Mouse (Mus musculus) forebrain, postnatal 0 days (tissue): ENCODE measurements at regions not wholly inside any gene's neighbourhood (a gene's known extent, or its start where the extent isn't known, plus 50 kb on each side); places are given as distances from the start of the nearest gene placed in this dataset.

Experiments used
- ATAC-seq: fragments of 200-750 bp; cut with Nextera tagmentation; 2 replicates; pipeline ENCODE4 v1.8.0; 2017; ENCODE audit warnings: mild to moderate bottlenecking, moderate library complexity
- DNase-seq: peaks from one replicate; pipeline ENCODE4 v3.0.0-alpha.2; 2015
- H3K27ac ChIP-seq: fragments of 300-500 bp; sonication (generic); 2 replicates; pipeline ENCODE4 v1.5.1; 2014; ENCODE audit warnings: low read depth, mild to moderate bottlenecking, antibody characterized with exemption, low read length, moderate library complexity, mixed read lengths
- H3K27me3 ChIP-seq: fragments of 300-500 bp; sonication (generic); 2 replicates; pipeline ENCODE4 v1.6.1; 2014; ENCODE audit warnings: mild to moderate bottlenecking, low read length, mixed read lengths; ENCODE audit not compliant: insufficient read depth
- H3K36me3 ChIP-seq: fragments of 300-500 bp; sonication (generic); 2 replicates; pipeline ENCODE4 v1.6.1; 2014; ENCODE audit warnings: mild to moderate bottlenecking, moderate library complexity; ENCODE audit not compliant: insufficient read depth
- H3K4me1 ChIP-seq: fragments of 300-500 bp; sonication (generic); 2 replicates; pipeline ENCODE4 v1.6.1; 2014; ENCODE audit warnings: antibody characterized with exemption; ENCODE audit not compliant: insufficient read depth
- H3K4me2 ChIP-seq: fragments of 300-500 bp; sonication (generic); 2 replicates; pipeline ENCODE4 v1.6.1; 2014; ENCODE audit warnings: low read depth, mild to moderate bottlenecking, moderate library complexity
- H3K4me3 ChIP-seq: fragments of 300-500 bp; sonication (generic); 2 replicates; pipeline ENCODE4 v1.5.1; 2014; ENCODE audit warnings: low read depth, low read length, mixed read lengths
- H3K9ac ChIP-seq: fragments of 300-500 bp; sonication (generic); 2 replicates; pipeline ENCODE4 v1.6.1; 2014; ENCODE audit warnings: mild to moderate bottlenecking
- H3K9me3 ChIP-seq: fragments of 300-500 bp; sonication (generic); 2 replicates; pipeline ENCODE4 v1.6.1; 2016; ENCODE audit warnings: low read length
- CTCF ChIP-seq: sonication (generic); IDR thresholded peaks from 2 replicates; pipeline ENCODE4 v1.5.1; 2016; ENCODE audit warnings: antibody characterized with exemption, control low read depth, low read depth
- WGBS: fragments of 180-500 bp; shearing (Covaris S2); extraction: QIAGEN DNeasy Blood & Tissue Kit; methylation state at CpG from one replicate; pipeline ENCODE4 v1.1.7; 2014; 5-methylcytosine and 5-hydroxymethylcytosine counted together

DNA sequence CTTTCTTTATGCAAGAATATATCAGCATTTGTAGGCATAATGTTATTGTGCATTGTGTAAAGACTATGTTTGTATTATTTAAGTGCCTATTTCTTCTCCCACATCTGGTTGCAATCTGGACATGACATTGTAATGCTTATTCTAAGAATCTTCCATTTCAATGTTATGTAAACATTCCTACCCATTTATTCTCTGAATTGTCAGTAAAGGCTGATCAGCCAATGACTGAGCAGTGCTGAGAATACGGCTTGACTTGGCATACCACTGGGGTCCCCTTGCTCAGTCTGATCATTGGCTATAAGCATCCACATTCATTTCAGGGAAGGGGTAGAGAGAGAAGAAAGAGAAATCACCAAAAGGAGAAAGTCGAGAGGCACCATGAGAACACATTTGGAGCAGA is 273.1 kb upstream of the Fam174a start:
- Histone ChIP-seq H3K36me3 (no peaks in the 10 kb centered on the region), H3K27me3 (no peaks in the 10 kb centered on the region), H3K9ac (no peak overlapping the region), H3K4me1 (no peaks in the 10 kb centered on the region), H3K27ac (no peak overlapping the region), H3K4me2 (no peak overlapping the region), H3K4me3 (no peak overlapping the region), H3K9me3 (no peaks in the 10 kb centered on the region)
- no peak for TF ChIP-seq CTCF
- ATAC-seq (no peak), DNase-seq (no peak)
- WGBS = 75% methylated on average over 2 of the region's 2 CpGs

- Histone ChIP-seq H3K4me2 (no peak overlapping the region), H3K27ac (no peak overlapping the region), H3K27me3 (no peaks in the 10 kb centered on the region), H3K36me3 (no peaks in the 10 kb centered on the region), H3K4me3 (no peak overlapping the region), H3K4me1 (no peaks in the 10 kb centered on the region), H3K9me3 (no peaks in the 10 kb centered on the region), H3K9ac (no peak overlapping the region)
- TF ChIP-seq CTCF = no peak
- DNase-seq = no peak
- no peak for ATAC-seq
These were observed 270.1 kb upstream of the Fam174a start for GRCm38 (mm10) chr1:95043355-95043754.

DNA sequence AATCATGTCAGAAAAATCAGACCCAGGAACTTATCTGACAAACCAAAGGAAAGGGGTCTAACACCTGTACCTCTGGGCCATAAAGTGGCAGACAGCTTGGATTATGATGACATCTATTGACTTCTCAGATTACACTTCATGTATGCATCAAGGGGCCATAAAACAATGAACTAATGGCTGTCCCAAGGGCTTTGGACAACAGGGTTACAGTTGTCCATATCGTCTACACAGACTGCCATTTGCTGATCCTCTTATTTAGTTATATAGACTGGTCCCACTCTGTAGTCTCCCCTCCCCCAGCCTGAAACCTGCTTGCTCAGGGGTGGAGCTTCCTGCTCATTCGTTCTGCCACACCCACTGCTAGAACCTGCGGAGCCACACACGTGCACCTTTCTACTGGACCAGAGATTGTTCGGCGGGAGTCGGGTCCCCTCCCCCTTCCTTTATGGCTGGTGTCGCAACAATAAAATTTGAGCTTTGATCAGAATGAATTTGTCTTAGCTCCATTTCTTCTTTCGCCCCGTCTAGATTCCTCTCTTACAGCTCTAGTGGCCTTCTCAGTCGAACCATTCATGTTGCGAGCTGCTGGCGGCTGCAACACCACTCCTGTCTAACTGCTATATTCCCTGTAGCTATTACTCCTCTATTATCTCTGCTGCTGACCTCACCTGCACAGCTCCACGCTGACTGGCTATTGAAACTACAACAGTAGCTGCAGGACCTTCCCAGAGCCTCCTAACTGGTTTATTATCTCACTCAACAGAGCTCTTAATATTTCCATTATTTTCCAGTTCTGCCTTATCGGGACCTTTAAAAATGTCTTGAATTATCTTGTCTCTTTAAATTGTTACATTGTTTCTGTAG is 248.9 kb upstream of the Fam174a start:
- Histone ChIP-seq H3K27ac (no peak overlapping the region), H3K36me3 (no peaks in the 10 kb centered on the region), H3K9ac (no peak overlapping the region), H3K27me3 (no peaks in the 10 kb centered on the region), H3K4me1 (no peaks in the 10 kb centered on the region), H3K4me3 (no peak overlapping the region), H3K9me3 (no peaks in the 10 kb centered on the region), H3K4me2 (no peak overlapping the region)
- no peak for ATAC-seq
- 90% methylated on average over 14 of the region's 15 CpGs for WGBS
- DNase-seq = no peak
- TF ChIP-seq CTCF = no peak

- TF ChIP-seq CTCF = no peak
- DNase-seq (no peak), ATAC-seq (no peak)
- no peaks in the 10 kb centered on the region for H3K27me3 ChIP-seq
- no peak overlapping the region for H3K4me3 ChIP-seq
- H3K4me2 ChIP-seq = no peak overlapping the region
- H3K4me1 ChIP-seq = no peaks in the 10 kb centered on the region
- H3K9ac ChIP-seq = no peak overlapping the region
- no peaks in the 10 kb centered on the region for H3K9me3 ChIP-seq
- no peak overlapping the region for H3K27ac ChIP-seq
- no peaks in the 10 kb centered on the region for H3K36me3 ChIP-seq
These were observed 247.8 kb upstream of the Fam174a start for GRCm38 (mm10) chr1:95065620-95066019.

GRCm38 (mm10) chr1:95066040-95066439 is 247.4 kb upstream of the Fam174a start:
- 94% methylated on average over 4 of the region's 4 CpGs for WGBS
- DNase-seq (no peak), ATAC-seq (no peak)

GRCm38 (mm10) chr1:95075151-95075550 is 238.3 kb upstream of the Fam174a start:
- Histone ChIP-seq H3K9ac (no peak overlapping the region), H3K4me3 (no peak overlapping the region), H3K36me3 (no peaks in the 10 kb centered on the region), H3K27ac (no peak overlapping the region), H3K9me3 (no peaks in the 10 kb centered on the region), H3K27me3 (no peaks in the 10 kb centered on the region), H3K4me1 (no peaks in the 10 kb centered on the region), H3K4me2 (no peak overlapping the region)
- no peak for TF ChIP-seq CTCF
- peak; percentile 1 for DNase-seq
- 60% methylated on average over 1 of the region's 1 CpGs for WGBS
- ATAC-seq = no peak

More at GRCm38 (mm10) chr1:95066040-95066439, 247.4 kb upstream of the Fam174a start:
- Histone ChIP-seq H3K27ac (no peak overlapping the region), H3K4me1 (no peaks in the 10 kb centered on the region), H3K4me3 (no peak overlapping the region), H3K27me3 (no peaks in the 10 kb centered on the region), H3K4me2 (no peak overlapping the region), H3K9ac (no peak overlapping the region), H3K9me3 (no peaks in the 10 kb centered on the region), H3K36me3 (no peaks in the 10 kb centered on the region)
- no peak for TF ChIP-seq CTCF

GRCm38 (mm10) chr1:95109966-95110365 is 203.5 kb upstream of the Fam174a start:
- no peak for DNase-seq
- no peak for TF ChIP-seq CTCF
- no peaks in the 10 kb centered on the region for H3K27me3 ChIP-seq

More at GRCm38 (mm10) chr1:95109966-95110365, 203.5 kb upstream of the Fam174a start:
- no peak for ATAC-seq
- Histone ChIP-seq H3K9ac (no peak overlapping the region), H3K4me2 (no peak overlapping the region), H3K9me3 (no peaks in the 10 kb centered on the region), H3K27ac (no peak overlapping the region), H3K4me1 (no peaks in the 10 kb centered on the region), H3K36me3 (no peaks in the 10 kb centered on the region), H3K4me3 (no peak overlapping the region)
